Mouse (Mus musculus) heart, adult 2 months (tissue): ENCODE results near the gene Me1. TPM values are rescaled to one million over a fixed set of nuclear protein-coding genes. Genes with fewer than 3 reads are reported as not detected.

Experiments used
- DNase-seq, 2 experiments: peaks; one replicate each; pipeline ENCODE4 v3.0.0; 2021
- H3K27ac ChIP-seq: fragments of 200-600 bp; 2 replicates; pipeline ENCODE4 v1.8.1; 2022
- H3K27me3 ChIP-seq: fragments of 200-500 bp; 2 replicates; pipeline ENCODE4 v1.6.1; 2012; ENCODE audit warnings: mild to moderate bottlenecking, low read length, inconsistent platforms, mixed read lengths; ENCODE audit not compliant: control insufficient read depth, insufficient read depth
- H3K36me3 ChIP-seq: fragments of 200-500 bp; 2 replicates; pipeline ENCODE4 v1.6.1; 2012; ENCODE audit warnings: low read length, inconsistent platforms; ENCODE audit not compliant: control insufficient read depth, insufficient read depth
- H3K4me1 ChIP-seq: fragments of 200-500 bp; 2 replicates; pipeline ENCODE4 v1.6.1; 2011; ENCODE audit warnings: low read length; ENCODE audit not compliant: control insufficient read depth, insufficient read depth
- H3K4me3 ChIP-seq: fragments of 200-600 bp; 2 replicates; pipeline ENCODE4 v1.8.1; 2022
- H3K79me2 ChIP-seq: fragments of 200-500 bp; replicated peaks from 2 replicates; pipeline ENCODE4 v1.6.1; 2012; ENCODE audit warnings: mild to moderate bottlenecking, inconsistent platforms, low read length, moderate library complexity, mixed read lengths; ENCODE audit not compliant: control insufficient read depth, insufficient read depth
- H3K9ac ChIP-seq: fragments of 200-500 bp; 2 replicates; pipeline ENCODE4 v1.6.1; 2012; ENCODE audit warnings: low read depth, mild to moderate bottlenecking, control low read depth, inconsistent platforms, low read length, mixed read lengths
- CTCF ChIP-seq: fragments of 200-600 bp; IDR thresholded peaks from 2 replicates; pipeline ENCODE4 v1.8.1; 2022; ENCODE audit warnings: antibody characterized with exemption, mild to moderate bottlenecking, moderate library complexity
- EP300 ChIP-seq: fragments of 200-500 bp; IDR thresholded peaks from 2 replicates; pipeline ENCODE4 v1.6.1; 2011; ENCODE audit warnings: low read depth, low read length, control low read depth; ENCODE audit not compliant: insufficient read depth
- POLR2A ChIP-seq: fragments of 200-500 bp; IDR thresholded peaks from 2 replicates; pipeline ENCODE4 v1.6.1; 2011; ENCODE audit warnings: mild to moderate bottlenecking, low read depth, low read length, control low read depth; ENCODE audit not compliant: insufficient read depth
- WGBS: fragments of 180-500 bp; shearing (Covaris S2); methylation state at CpG from one replicate; pipeline ENCODE4 v1.1.7; 2018; 5-methylcytosine and 5-hydroxymethylcytosine counted together
- intact Hi-C: fragments of 180-260 bp; cut with DNase I; formaldehyde crosslinking; loops from one replicate; pipeline ENCODE4 v1.15.1; 2025
- polyA plus RNA-seq: library from polyadenylated mRNA; depleted of rRNA; stranded (reverse); fragments of >200 nt; gene quantifications from 2 replicates; pipeline ENCODE4 v1.2.3, GENCODE M21; 2012
- total RNA-seq, 2 experiments: library from RNA; stranded (reverse); gene quantifications; 2 replicates each; pipeline ENCODE4 v1.2.3; 2021

Gene Me1
- total and polyA plus RNA-seq, 3 experiments: 67.1 to 110 (median 100.0) TPM

DNA sequence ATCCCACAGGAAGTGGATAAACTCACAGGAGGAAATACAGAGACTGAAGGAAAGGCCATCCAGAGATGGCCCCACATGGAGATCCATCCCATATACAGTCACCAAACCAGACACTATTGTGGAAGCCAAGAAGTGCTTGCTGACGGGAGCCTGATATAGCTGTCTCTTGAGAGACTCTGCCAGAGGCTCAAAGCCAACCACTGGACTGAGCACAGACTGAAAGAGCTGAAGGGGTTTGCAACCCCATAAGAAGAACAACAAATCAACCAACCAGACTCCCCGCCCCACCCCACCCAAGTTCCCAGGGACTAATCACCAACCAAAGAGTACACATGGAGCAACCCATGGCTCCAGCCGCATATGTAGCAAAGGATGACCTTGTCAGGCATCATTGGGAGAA, 19.5 kb downstream of the Me1 start:
- no peaks in the 10 kb centered on the region for H3K4me1 ChIP-seq
- no peaks in the 10 kb centered on the region for H3K36me3 ChIP-seq
- H3K4me3 ChIP-seq: no peak overlapping the region
- H3K79me2 ChIP-seq: no peaks in the 10 kb centered on the region
- no peak overlapping the region for H3K27ac ChIP-seq
- no peak overlapping the region for H3K9ac ChIP-seq
- DNase-seq: peak in 1 of 2 experiments; percentile 14
- no peaks in the 10 kb centered on the region for H3K27me3 ChIP-seq
- no peak for TF ChIP-seq POLR2A
- no peak for TF ChIP-seq EP300
- TF ChIP-seq CTCF: no peak
- WGBS: 67% methylated on average over 3 of the region's 3 CpGs
- intact Hi-C loops: no loop called here

DNA sequence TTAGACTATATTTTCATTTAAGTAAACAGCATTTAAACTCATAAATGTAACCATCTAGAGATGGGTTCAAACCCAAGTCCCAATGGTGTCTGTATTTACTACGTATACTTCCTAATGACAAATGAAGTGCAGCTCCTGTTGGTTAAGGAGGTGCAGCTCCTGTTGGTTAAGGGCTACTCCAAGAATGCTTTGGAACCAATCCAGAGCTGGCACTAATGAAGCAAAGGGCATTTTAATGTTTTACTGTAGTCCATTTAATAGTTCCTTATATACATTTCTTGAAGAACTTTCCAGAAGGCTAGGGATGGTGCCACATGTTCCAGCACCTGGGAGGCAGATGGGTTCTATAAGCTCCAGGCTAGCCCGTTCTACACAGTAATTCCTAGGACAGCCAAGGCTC, 20.3 kb downstream of the Me1 start:
- Histone ChIP-seq H3K79me2 (no peaks in the 10 kb centered on the region), H3K4me1 (no peaks in the 10 kb centered on the region), H3K4me3 (no peak overlapping the region), H3K36me3 (no peaks in the 10 kb centered on the region), H3K27ac (no peak overlapping the region), H3K27me3 (no peaks in the 10 kb centered on the region), H3K9ac (no peak overlapping the region)
- no peak for DNase-seq
- intact Hi-C loops: no loop called here
- TF ChIP-seq EP300 (no peak), CTCF (no peak), POLR2A (no peak)
- WGBS: 92% methylated on average over 2 of the region's 2 CpGs

- no peak for TF ChIP-seq CTCF
- no peak for TF ChIP-seq POLR2A
- TF ChIP-seq EP300: no peak
- 55% methylated on average over 5 of the region's 5 CpGs for WGBS
- Histone ChIP-seq H3K27ac (no peak overlapping the region), H3K36me3 (no peaks in the 10 kb centered on the region), H3K4me3 (no peak overlapping the region), H3K9ac (no peak overlapping the region), H3K27me3 (no peaks in the 10 kb centered on the region), H3K4me1 (no peaks in the 10 kb centered on the region), H3K79me2 (no peaks in the 10 kb centered on the region)
- intact Hi-C loops: no loop called here
- no peak for DNase-seq
Measured at GRCm38 (mm10) chr9:86672907-86673472, 22.8 kb downstream of the Me1 start.

GRCm38 (mm10) chr9:86668590-86669252, 27.0 kb downstream of the Me1 start:
- no peaks in the 10 kb centered on the region for H3K36me3 ChIP-seq

DNA sequence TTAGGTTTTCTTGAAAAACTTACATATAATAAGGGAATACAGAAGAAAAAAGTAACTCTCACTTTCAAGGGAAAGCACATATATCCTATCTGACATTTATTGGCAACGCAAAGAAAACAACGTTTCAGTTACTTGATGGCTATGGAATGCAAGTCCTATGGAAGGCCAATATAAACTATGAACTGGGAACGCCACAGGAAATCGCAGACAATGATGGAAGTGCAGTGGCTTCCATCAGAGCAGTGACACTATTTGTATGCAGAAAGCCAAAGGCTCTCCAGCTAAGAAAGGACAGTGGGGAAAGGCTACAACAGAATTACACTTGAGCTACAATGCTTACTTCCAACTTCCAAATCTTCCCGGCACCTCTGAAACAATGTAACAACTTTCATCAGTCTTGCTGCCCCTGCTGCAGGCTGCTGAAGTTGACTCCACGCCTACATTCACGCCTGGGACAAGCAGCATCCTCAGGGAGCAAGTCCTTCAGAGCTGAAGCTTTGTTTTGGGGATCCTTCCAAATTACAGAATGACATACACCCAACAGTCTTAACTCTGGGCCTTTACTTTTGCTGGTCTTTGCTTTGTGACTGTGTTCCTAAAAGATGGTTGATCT, 28.5 kb downstream of the Me1 start:
- 53% methylated on average over 7 of the region's 7 CpGs for WGBS
- peaks cover 1% of the 10 kb centered on the region; the same call in 1 of the 2 replicates for H3K4me1 ChIP-seq
- H3K9ac ChIP-seq: no peak overlapping the region
- intact Hi-C loops: no loop called here
- no peak overlapping the region for H3K4me3 ChIP-seq
- H3K27me3 ChIP-seq: no peaks in the 10 kb centered on the region
- peaks cover 3% of the 10 kb centered on the region; the same call in 1 of the 2 replicates for H3K79me2 ChIP-seq
- no peaks in the 10 kb centered on the region for H3K36me3 ChIP-seq
- H3K27ac ChIP-seq: no peak overlapping the region
- TF ChIP-seq CTCF: no peak
- no peak for TF ChIP-seq EP300
- no peak for TF ChIP-seq POLR2A
- no peak for DNase-seq

More at GRCm38 (mm10) chr9:86668590-86669252, 27.0 kb downstream of the Me1 start:
- Histone ChIP-seq H3K27ac (peak overlapping the region; percentile 28; the same call in 1 of the 2 replicates), H3K4me1 (peaks cover 1% of the 10 kb centered on the region; the same call in 1 of the 2 replicates), H3K9ac (no peak overlapping the region), H3K79me2 (peaks cover 3% of the 10 kb centered on the region; the same call in 1 of the 2 replicates), H3K4me3 (no peak overlapping the region), H3K27me3 (no peaks in the 10 kb centered on the region)
- intact Hi-C loops: no loop called here
- TF ChIP-seq CTCF (no peak), EP300 (no peak), POLR2A (no peak)
- DNase-seq: no peak
- 62% methylated on average over 8 of the region's 8 CpGs for WGBS

GRCm38 (mm10) chr9:86661679-86662078, 34.1 kb downstream of the Me1 start:
- DNase-seq: no peak
- H3K79me2 ChIP-seq: peaks cover 3% of the 10 kb centered on the region; the same call in 1 of the 2 replicates
- no peak overlapping the region for H3K27ac ChIP-seq
- H3K27me3 ChIP-seq: no peaks in the 10 kb centered on the region
- no peak overlapping the region for H3K9ac ChIP-seq
- no peak for TF ChIP-seq EP300
- TF ChIP-seq CTCF: peak; percentile 49
- intact Hi-C loops: no loop called here
- no peak overlapping the region for H3K4me3 ChIP-seq
- 97% methylated on average over 6 of the region's 6 CpGs for WGBS
- H3K36me3 ChIP-seq: no peaks in the 10 kb centered on the region
- H3K4me1 ChIP-seq: no peaks in the 10 kb centered on the region; the same call in 1 of the 2 replicates
